14 mouse cellular contexts compared by ENCODE assay signal in the genomic region with DNA sequence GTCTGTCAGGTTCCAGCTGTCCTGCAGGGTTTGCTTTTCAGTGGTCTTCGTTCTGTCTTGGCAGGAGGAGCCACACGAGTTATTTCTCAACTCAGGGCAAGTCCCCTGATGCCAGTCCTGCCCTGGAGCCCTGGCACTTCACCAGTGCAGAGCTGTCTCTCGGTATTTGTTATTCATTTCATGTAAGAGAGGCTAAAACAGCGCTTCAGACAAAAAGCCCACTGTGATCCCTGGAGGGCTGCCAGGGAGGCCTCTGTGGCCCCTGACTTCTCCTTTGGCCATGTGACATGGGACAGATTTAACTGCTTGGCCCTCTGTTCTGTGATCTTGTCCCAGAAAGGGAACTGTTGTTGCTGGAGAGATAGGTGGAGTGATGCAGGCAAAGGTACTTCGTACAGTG. TPM values are rescaled to one million over a fixed set of nuclear protein-coding genes. Genes with fewer than 3 reads are reported as not detected.
A peak's percentile ranks its signal among the peaks of the same experiment; 100 is the strongest.
DNase-seq lines count a peak whose midpoint lies in the region; ATAC-seq lines count a peak whose summit lies in the region.
"Had no signal": no experiment of that assay in that cellular context is flagged by ENCODE, and none has a peak within 500 bp of the region (broad histone marks: within the 10 kb centered on the region; RNA-seq: fewer than 3 reads in every experiment).

No protein-coding gene starts in this region.

- H3K4me1 ChIP-seq in heart, embryonic 13.5 days: peaks cover 5% of the 10 kb centered on the region; the same call in 1 of the 2 replicates
- H3K4me1 ChIP-seq: embryonic facial prominence, embryonic 13.5 days; forebrain, embryonic 15.5 days; heart, embryonic 10.5 days; liver, embryonic 15.5 days had no signal

- peak overlapping the region; percentile 33; the same call in 1 of the 2 replicates for H3K9ac ChIP-seq in heart, embryonic 13.5 days
- H3K9ac ChIP-seq: embryonic facial prominence, embryonic 13.5 days; forebrain, embryonic 15.5 days; liver, embryonic 15.5 days had no signal

- H3K36me3 ChIP-seq in heart, embryonic 13.5 days: peaks cover 95% of the 10 kb centered on the region

- no peak overlapping the region for H3K4me3 ChIP-seq in heart, embryonic 13.5 days
- H3K4me3 ChIP-seq: embryonic facial prominence, embryonic 13.5 days; forebrain, embryonic 15.5 days; heart, embryonic 10.5 days; left cerebral cortex, adult 2 months; liver, embryonic 15.5 days had no signal

- no peak for DNase-seq in heart, adult 11 months
- DNase-seq in right cerebral cortex, adult 18-20 months: peak; percentile 54
- no peak for DNase-seq in right cerebral cortex, postnatal 25 days
- peak; percentile 58 to 65 for DNase-seq in layer of hippocampus, postnatal 10 days (ENCODE audit: low spot score in 2 of 2)
- no peak for DNase-seq in retina, embryonic 14.5 days (ENCODE audit: low spot score)
- DNase-seq in gastrocnemius, postnatal 36 days: no peak
- no peak for DNase-seq in adipocyte (ENCODE audit: low spot score)

- no peak overlapping the region for H3K4me2 ChIP-seq in heart, embryonic 13.5 days
- H3K4me2 ChIP-seq: embryonic facial prominence, embryonic 13.5 days; forebrain, embryonic 15.5 days; liver, embryonic 15.5 days had no signal

- intact Hi-C loops in gastrocnemius, postnatal 36 days (cut with DNase I): no loop called here

- H3K9me3 ChIP-seq in heart, embryonic 13.5 days: no peaks in the 10 kb centered on the region
- H3K9me3 ChIP-seq: embryonic facial prominence, embryonic 13.5 days; forebrain, embryonic 15.5 days; heart, embryonic 10.5 days; liver, embryonic 15.5 days had no signal

- H3K27me3 ChIP-seq in heart, embryonic 13.5 days (replicated peaks): no peaks in the 10 kb centered on the region
- H3K27me3 ChIP-seq: embryonic facial prominence, embryonic 13.5 days; forebrain, embryonic 15.5 days; liver, embryonic 15.5 days had no signal

- H3K27ac ChIP-seq in heart, embryonic 13.5 days (replicated peaks): no peak overlapping the region
- H3K27ac ChIP-seq: embryonic facial prominence, embryonic 13.5 days; forebrain, embryonic 15.5 days; heart, embryonic 10.5 days; left cerebral cortex, adult 2 months; liver, embryonic 15.5 days had no signal

- 70% methylated on average over 5 of the region's 5 CpGs for WGBS in heart, embryonic 13.5 days

- no peak for ATAC-seq in heart, embryonic 13.5 days (ENCODE audit: extremely low read depth, insufficient number of reproducible peaks, low FRiP score, low TSS enrichment)
- ATAC-seq: forebrain, embryonic 15.5 days had no signal

RNA-seq across cellular contexts. Expression of gene Dhx8, which starts 25.7 kb away (rescaled TPM):
- 18.8 and 20.1 TPM in 2 replicates for polyA plus RNA-seq in heart, embryonic 13.5 days (2015; fragmentation: Nextera tagmentation; extraction: Ambion mirVana)
- 10 to 100 TPM; 31.3 to 32.3 TPM for total RNA-seq in layer of hippocampus, postnatal 10 days (2021)
- 10 to 100 TPM; 11.9 to 13.1 TPM for total RNA-seq in gastrocnemius, postnatal 36 days (2021)

RNA-seq across cellular contexts. Expression of gene Etv4, which starts 26.7 kb away (rescaled TPM):
- 8.2 and 9.5 TPM in 2 replicates for polyA plus RNA-seq in heart, embryonic 13.5 days (2015; fragmentation: Nextera tagmentation; extraction: Ambion mirVana)
- total RNA-seq in layer of hippocampus, postnatal 10 days (2021): 10 to 100 TPM; 25.8 to 29.3 TPM
- 1 to 10 TPM; 4.9 to 5.1 TPM for total RNA-seq in gastrocnemius, postnatal 36 days (2021)
- total RNA-seq: megakaryocyte-erythroid progenitor cell, adult 5-6 weeks had no signal

Comparison
In these comparisons a context has a peak if more than half of its experiments do, and no peak if none do; other contexts are left out.
1. DNase-seq: peak in right cerebral cortex, adult 18-20 months (single experiment) and layer of hippocampus, postnatal 10 days (2 of 2); none in heart, adult 11 months (single experiment), right cerebral cortex, postnatal 25 days (single experiment), retina, embryonic 14.5 days (single experiment), gastrocnemius, postnatal 36 days (0 of 2) and adipocyte (single experiment).
2. RNA of gene Etv4, which starts 26.7 kb away (total RNA-seq): 25.8 to 29.3 TPM in layer of hippocampus, postnatal 10 days; 4.9 to 5.1 TPM in gastrocnemius, postnatal 36 days; every median in the first group is over 4 times any median in the second.